Mouse (Mus musculus) frontal cortex, adult (tissue): ENCODE results near the gene Agpat2.

Source experiments
- ATAC-seq: cut with Nextera tagmentation; 2 replicates; pipeline ENCODE4 v1.9.2; 2017; ENCODE audit warnings: mild to moderate bottlenecking, moderate library complexity, mixed read lengths; ENCODE audit not compliant: low TSS enrichment

Agpat2 gene

DNA sequence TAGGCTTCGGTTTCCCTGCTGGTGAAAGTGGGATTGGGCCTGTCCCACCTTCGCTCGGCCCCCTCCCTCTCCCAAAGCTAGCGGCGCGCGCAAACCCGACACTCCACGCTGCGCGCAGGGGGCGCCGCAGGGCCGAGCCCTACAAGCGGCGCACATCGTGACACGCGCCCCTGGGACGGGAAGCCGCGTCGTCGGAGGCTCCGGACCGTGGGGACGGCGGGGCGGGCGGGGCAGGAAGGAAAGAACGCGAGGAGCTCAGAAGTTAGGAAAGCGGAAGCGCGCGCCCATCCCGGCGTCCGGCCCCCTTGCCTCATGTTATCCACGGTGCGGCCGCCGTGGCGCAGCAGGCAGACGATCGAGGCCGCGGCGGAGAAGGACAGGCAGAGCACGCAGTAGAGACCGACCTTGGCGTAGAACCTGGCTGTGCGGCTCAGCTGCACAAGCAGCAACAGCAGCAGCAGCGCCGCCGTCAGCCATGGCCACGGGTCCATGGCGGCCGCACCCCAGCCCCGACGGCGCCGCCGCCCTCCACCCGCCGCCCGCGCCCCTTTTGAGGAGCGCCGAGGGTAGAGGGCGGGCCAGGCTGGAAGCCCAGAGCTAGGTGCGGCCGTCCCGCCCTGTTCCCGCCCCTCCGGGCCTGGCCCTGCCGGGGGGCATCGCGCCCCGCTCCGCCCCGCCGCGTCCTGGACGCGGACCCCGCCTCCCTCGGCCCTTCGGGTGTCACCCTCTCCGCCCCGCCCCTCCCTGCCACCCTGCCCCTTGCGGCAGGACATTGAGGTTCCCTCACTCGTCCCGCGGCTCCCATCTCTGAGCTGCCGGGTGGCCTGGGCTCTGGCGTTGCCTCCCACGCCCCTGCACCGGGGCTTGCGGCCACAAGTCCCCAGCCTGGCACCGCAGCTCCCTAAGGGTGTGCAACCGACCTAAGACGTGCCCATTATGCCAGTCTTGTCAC lies at the start of gene Agpat2:
Gene Agpat2, minus strand, starts transcription at position 698 of the 952 bp plus-strand sequence.
- ATAC-seq = no peak

DNA sequence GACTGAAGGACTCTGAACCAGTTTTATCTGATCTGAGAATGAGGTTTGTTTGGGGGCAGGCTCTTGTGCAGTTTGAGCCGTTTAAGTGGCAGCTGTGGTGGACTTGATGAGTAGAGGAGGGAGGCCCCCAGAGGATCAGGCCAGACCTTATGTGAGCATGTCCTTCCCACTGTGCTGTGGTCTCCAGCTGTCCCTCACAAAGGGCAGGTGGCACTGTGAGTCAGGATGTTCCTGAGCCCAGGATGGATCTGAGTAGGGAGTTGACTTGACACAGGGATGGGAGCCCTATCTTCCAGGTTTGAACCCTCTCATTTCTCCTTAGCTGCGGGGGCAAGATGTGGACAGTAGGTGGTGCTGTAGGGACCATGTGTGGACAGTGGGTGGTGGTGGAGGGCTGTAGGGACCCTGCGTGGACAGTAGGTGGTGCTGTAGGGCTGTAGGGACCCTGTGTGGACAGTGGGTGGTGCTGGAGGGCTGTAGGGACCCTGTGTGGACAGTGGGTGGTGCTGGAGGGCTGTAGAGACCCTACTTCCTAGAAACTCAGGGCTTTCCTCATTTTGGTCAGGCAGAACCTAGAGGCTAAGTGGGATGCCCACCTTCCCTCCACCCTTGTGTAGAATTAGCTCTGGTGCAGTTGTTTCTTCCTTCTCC lies 42.6 kb upstream of the Agpat2 start:
- ATAC-seq = peak; percentile 98

DNA sequence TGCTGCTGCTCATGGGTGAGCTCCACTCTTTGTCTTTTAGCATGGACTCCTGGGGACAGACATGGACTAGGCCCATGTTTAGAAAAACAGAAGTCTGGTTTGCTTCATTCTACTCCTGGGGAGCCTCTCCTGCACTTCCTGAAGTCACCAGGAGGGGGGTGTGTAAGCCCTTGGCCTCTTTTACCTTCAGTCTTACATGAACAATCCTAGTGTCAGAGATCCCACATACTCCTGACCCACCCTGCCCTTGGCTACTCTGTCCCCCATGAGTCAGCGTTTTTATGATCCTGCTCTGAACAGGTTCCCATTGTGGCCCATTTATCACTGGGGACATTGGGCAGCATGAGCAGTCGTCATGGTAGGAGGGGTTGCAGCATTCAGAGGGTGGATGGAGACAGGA lies 39.7 kb upstream of the Agpat2 start:
- no peak for ATAC-seq

DNA sequence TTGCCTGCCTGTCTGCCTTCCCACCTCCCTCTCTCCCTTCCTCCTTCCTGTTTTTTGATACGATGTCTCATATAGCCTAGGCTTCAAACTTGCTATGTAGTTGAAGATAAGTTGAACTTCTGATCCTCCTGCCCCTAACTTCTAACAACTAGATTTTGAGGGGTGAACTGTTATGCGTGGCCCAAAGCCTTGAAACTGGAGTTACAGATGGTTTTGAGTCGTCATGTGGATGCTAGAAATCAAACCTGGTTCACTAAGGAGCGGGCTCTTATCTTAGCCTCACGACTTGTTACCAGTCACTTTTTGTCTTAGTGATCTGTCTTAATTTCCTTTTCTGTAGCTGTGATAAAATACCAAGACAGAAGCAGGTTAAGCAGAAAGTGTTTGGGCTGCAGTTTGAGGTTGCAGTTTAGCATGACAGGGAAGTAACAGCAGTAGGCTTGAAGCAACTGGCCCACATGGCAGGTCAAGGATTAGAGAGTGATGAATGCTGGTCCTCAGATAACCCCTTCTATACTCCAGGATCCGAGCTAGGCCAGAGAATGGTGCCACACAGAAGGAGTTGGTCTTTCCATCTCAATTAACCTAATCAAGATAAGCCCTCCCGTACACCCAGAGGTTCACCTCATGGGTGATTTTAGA lies 36.9 kb upstream of the Agpat2 start:
- no peak for ATAC-seq

DNA sequence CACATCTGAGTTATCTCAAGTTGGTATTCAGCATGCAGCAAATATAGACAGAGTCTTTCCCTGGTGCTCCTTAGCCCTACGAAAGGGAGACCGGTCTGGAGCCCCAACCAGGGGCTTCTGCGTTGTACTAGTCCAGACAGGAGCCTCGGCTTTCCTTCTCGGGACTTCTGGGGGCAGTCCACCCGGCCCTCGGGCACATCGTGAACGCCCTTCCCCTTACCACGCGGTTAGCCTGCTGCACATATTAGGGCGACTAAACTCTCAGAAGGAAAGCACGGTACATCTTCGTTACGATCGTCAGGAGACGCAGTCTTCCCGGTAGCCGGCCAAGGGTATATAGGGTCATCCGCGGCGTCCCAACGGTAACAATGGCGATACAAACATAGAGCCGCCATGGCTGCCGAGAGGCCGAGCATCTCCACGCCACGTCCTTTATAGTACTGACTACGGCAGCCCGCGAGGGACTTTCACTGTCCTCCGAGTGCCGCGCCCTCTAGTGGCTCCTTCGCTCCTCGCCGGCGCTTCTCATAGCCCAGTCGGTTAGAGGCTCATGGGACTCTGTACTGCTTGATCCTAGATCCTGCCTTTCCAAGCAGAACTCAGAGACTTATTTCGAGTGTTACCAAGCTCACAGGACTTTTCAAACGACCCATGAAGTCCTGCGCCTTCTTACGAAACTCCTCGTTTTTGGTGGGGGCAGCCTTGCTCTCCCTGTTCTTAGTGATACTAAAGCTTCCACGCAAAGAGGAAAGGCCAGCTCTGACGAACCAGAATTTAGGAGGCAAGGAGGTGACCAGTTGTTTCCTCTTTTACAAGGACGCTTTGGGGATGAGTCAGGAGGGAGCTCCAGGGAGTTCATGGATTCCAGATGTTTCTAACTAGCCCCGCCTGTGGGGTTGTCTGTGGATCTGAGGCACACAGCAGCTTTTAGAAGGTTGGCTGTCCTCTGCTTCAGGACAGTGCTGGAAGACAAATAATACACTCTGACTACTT lies 35.9 kb upstream of the Agpat2 start:
- peak; percentile 88 for ATAC-seq

DNA sequence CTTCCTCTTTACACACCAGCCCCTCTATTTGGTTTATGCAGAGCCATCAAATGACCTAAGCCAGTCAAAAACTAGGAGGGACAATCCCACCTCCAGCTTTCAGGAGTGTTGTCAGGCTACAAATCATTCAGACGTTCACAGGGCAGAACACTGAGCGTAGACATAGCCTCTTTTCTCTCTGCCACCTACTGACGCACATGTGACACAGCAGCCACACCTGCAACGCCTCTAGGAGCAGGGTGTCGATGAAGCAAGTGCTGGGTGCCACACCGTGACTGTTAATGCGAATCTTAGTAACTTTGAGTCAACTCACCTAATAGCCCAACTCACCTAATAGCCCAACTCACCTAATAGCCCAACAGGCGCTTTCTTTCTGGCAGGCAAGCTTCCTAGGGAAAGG lies 34.9 kb upstream of the Agpat2 start:
- ATAC-seq = 0 out of 2 replicates have a peak, but pooled peaks have one; percentile 11

DNA sequence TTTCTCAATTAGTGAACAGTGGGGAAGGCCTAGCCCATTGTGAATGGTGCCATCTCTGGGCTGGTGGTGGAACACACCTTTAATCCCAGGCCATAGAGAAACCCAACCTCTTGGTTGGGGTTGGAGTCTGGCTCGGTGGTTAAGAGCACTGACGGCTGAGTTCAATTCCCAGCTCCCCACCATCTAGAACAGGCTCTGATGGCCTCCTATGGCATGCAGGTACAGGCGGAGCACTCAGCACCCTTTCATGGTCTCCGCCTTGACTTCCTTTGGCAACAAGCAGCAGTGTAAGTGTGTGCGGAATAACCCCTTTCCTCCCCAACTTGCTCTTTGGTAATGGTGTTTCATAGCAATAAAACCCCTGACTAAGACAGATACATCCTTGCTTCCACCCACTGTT lies 34.4 kb upstream of the Agpat2 start:
- ATAC-seq = no peak

DNA sequence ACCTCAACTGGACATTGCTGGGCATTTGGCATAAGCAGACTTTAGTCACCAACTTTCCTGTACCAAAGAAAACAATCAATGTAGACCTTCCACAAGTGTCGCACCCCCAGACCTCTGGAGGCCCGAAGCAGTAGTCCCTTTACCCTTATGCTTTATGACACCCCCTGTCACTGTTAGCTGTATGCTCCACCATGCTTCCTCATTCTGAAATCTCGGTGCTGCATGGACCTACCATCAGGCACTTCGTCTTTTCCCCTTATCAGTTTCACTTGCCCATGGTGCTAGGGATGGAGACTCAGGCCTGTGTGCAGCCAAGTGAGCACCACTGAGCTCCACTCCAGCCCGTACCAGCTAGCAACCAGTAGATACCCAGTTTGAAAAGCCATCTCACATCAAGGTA lies 33.8 kb upstream of the Agpat2 start:
- ATAC-seq = no peak

DNA sequence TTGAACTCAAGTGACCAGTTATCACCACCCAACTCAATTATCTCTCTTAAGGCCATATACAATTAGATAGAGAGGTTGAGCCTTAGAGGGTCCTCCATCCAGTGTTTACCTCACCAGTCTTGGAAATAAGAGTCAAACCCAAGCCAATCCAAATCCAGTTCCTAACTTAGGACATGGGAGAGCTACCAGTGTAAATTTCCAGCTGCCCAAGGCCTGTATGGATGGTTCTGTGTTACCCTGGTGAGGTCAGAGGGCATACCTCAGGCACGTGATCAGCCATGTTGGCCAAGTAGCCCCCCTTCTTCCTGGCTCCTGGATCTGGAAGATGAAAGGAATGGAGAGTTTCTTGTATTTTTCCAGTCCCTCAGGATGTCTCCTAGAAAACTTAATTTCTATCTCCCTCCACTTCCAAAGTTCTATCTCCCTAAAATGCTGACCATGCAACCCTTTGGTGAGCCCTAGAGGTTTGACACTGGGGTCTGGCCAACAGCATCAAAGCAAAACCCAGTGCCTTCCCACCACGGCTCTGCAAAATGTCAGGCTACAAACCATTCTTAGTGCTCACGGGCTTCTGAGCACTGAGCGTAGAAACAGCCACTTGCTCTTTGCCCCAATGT lies 33.2 kb upstream of the Agpat2 start:
- no peak for ATAC-seq

DNA sequence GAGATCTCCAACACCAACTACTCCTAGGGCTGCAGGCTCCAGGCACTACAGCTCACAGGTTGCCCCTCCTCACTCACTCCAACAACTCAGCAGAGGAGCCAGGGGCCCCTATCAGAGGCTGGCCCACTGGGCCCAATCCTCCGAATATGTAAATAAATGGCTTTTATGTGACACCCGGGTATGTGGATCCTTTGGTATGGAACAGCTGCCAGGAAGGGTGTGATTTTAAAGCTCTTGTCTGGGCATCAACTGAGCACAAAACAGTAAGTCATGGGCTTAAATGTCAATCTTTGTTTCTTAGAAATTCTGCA lies 32.1 kb upstream of the Agpat2 start:
- no peak for ATAC-seq

DNA sequence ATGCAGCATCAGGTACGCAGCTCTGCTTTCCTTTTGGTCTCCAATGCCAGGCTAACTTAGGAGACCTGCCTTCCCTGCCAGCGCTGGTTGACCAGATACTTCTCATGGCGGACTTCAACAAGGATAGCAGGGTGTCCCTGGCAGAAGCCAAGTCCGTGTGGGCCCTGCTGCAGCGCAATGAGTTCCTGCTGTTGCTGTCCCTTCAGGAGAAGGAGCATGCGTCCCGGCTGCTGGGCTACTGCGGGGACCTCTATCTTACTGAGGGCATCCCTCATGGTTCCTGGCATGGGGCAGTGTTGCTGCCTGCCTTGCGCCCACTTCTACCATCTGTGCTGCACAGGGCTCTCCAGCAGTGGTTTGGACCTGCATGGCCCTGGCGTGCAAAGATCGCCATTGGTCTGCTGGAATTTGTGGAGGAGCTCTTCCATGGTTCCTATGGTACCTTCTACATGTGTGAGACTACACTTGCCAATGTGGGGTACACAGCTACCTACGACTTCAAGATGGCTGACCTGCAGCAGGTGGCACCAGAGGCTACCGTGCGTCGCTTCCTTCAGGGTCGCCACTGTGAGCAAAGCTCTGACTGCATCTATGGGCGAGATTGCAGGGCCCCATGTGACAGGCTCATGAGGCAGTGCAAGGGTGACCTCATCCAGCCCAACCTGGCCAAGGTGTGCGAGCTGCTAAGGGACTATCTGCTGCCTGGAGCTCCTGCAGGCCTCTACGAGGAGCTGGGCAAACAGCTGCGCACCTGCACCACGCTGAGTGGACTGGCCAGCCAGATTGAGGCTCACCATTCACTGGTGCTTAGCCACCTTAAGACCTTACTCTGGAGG lies 31.5 kb upstream of the Agpat2 start:
- no peak for ATAC-seq

DNA sequence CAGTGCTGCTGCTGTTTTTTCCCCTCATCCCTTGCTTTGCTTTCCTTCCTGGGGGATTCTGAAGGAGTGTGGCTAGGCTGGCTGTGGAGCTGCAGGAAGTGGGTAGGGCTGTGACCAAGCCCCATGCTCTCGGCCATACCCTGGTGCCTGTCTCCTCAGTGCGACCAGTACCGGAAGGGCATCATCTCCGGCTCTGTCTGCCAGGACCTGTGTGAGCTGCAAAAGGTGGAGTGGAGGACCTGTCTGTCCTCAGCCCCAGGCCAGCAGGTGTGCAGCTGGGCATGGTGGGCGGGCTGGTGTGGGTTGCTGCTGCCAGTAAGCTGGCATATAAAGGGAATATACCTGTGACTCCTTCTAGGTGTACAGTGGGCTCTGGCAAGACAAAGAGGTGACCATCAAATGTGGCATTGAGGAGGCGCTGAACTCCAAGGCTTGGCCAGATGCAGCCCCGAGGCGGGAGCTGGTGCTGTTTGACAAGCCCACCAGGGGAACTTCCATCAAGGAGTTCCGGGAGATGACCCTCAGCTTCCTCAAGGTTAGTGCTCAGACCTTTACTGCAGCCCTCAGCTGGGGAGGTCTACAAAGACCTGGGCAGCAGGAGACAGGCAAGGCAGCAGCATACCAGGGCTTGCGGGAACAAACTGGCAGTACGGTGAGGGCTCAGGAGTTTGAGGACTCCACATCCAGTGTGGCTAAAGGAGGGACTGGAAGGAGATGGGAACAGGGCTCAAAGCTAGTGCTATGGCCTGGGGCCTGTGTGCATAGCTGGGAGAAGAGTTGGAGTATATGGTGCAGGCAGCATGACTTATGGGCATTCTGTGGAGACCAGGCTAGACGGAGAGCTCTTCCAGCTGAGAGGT lies 30.6 kb upstream of the Agpat2 start:
- no peak for ATAC-seq

DNA sequence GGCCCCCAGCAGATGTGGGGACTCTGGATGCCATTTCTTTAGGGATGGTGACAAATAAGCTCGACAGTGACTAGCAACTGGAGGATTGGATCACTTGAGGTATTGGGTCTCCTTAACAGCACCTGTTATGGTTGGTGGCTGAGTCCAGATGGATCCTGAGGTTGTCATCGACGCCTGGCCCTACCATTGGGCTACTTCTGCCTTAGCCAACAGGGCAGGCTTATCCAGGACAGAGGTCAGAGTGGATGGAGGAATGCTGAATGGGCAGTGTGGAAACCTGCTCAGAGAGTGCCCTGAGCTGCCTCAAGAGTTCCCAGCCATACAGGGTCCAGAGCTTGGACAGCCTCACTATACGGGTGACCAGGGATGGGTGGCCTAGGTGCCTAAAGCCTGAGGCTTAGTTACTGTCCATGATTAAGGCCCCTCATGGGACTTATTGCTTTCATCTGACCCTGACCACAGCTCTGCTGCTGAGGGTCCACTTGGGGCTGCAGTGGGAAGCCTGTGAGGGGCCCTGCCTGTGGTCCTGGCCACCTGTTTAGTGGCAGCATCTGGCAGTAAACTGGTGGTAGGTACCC lies 29.8 kb upstream of the Agpat2 start:
- ATAC-seq = no peak

DNA sequence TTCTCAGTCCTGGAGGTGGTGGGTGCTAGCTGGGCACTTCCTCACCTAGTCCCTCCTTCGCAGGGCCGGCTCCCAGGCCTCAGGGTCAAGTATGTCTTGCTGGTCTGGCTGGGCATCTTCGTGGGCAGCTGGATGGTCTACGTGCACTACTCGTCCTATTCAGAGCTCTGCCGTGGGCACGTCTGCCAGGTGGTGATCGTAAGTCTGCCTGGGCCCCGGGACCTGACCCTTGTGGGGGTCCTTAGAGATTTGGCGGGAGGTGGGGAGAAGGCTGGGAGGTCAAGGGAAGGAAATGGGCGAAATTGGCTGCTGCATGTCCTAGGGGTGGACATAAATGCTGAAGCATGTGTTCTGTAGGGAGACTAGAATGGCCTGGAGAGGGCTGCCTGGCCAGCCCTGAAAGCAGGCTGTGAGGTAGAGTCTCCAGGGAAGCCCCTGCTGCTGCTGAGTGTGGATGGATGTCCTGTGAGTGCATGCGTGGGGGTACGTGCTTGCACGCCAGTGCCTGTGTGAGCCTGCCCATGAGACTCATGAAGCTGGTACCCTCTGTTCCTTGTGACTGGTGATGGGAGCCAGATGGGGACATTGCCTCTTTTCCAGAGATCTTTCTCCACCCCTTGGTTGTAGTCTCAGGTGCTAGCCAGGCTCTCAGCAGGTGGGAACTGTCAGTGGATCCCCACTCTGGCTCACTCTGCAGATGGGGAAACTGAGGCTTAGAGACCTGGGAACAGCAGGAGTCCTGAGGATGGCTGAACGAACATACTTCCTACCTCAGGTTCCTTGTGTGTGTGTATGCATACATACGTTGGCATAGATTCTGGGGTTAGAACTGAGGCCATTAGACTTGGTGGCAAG lies 28.6 kb upstream of the Agpat2 start:
- no peak for ATAC-seq

DNA sequence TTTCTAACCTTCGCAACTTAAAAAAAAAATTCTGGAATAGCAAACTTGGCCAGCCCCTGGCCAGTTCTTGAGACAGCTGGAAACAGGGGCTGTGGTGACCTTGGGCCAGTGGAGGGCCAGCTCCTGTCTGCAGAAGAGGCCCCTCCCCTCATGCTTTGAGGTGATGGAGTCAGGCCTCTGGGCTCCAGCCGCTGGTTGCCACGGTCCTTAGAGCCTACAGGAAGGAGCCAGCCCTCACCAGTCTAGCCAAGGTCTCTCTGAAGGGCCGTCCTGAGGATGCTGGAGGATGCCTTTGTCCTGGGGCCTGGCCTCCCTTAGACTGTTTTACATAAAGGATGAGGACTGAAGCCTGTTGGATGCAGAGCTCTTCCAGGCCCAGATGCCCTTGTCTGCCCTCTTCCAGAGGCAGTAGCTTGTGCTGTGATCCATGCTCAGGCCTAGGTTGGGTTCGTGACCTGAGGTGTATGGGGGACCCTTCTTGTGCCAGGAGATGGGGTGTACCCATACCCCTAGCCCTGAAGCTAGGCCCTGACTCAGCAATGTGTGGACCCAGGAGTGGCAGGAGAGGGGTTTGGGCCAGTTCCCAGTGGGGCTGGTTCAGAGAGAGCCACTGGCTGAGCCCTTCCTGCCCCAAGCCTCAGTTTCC lies 24.7 kb upstream of the Agpat2 start:
- peak; percentile 18; the same call in 1 of the 2 replicates for ATAC-seq

DNA sequence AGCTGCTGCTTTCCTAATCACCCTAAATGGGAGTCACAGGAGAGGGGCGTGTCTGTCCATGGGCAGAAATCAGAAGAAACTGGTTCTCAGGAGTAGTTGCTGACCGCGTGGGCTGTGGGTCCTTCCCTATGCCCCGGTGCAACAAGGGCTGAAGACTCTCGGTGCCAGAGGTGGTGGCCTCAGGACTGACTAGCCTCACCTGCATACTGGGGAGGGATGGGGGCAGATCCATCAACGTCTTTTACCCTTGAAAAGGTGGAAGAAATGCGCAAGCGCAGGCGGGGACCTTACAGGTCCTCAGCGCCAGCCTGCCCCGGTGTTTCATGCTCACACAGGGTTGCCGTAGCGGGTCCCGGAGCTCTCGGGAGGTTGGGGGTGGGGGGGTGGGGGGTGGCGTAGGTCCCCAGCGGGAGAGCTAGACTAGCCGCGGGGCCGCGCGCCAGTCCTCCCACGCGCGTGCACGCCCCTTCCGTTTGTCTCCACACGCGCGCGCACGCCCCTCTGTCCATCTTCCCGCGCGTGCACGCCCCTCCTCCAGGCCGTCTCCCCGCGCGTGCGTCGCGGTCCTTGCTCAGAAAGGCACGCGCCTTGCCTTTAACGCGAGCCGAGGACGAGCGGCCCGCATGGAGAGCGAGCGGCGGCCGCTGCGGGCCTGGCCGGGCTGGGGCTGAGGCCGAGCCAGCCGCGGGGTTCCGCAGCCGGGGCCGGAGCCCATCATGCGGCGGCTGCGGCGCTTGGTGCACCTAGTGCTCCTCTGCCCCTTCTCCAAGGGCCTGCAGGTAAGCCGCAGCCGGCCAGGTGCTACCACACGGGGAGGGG lies 23.9 kb upstream of the Agpat2 start, which contains the start of gene Fam69b:
Gene Fam69b, plus strand, starts transcription at position 537 of the 819 bp plus-strand sequence.
- peak; percentile 67 for ATAC-seq
